Mouse (Mus musculus) midbrain, postnatal 0 days (tissue): ENCODE results near the gene She. TPM values are rescaled to one million over a fixed set of nuclear protein-coding genes. Genes with fewer than 3 reads are reported as not detected.

Experiments used
- ATAC-seq: fragments of 200-750 bp; cut with Nextera tagmentation; 2 replicates; pipeline ENCODE4 v1.8.0; 2017; ENCODE audit warnings: moderate number of reproducible peaks, mild to moderate bottlenecking, moderate TSS enrichment, moderate library complexity; ENCODE audit not compliant: low FRiP score
- DNase-seq: peaks from one replicate; pipeline ENCODE4 v3.0.0-alpha.2; 2015; ENCODE audit warnings: low spot score
- H3K27ac ChIP-seq: fragments of 300-500 bp; sonication (generic); 2 replicates; pipeline ENCODE4 v1.5.1; 2014; ENCODE audit warnings: low read depth, mild to moderate bottlenecking, low read length, mixed read lengths
- H3K27me3 ChIP-seq: fragments of 300-500 bp; sonication (generic); 2 replicates; pipeline ENCODE4 v1.6.1; 2014; ENCODE audit warnings: low read length, control low read depth, mixed read lengths; ENCODE audit not compliant: insufficient read depth
- H3K36me3 ChIP-seq: fragments of 300-500 bp; sonication (generic); 2 replicates; pipeline ENCODE4 v1.6.1; 2014; ENCODE audit warnings: low read length, control low read depth, mixed read lengths; ENCODE audit not compliant: insufficient read depth
- H3K4me1 ChIP-seq: fragments of 300-500 bp; sonication (generic); 2 replicates; pipeline ENCODE4 v1.6.1; 2014; ENCODE audit warnings: mild to moderate bottlenecking, control low read depth, antibody characterized with exemption, low read length, mixed read lengths; ENCODE audit not compliant: insufficient read depth
- H3K4me2 ChIP-seq: fragments of 300-500 bp; sonication (generic); 2 replicates; pipeline ENCODE4 v1.6.1; 2014; ENCODE audit warnings: low read depth, mild to moderate bottlenecking, low read length, mixed read lengths; ENCODE audit not compliant: poor library complexity, severe bottlenecking
- H3K4me3 ChIP-seq: fragments of 300-500 bp; sonication (generic); 2 replicates; pipeline ENCODE4 v1.5.1; 2014; ENCODE audit warnings: low read depth, mild to moderate bottlenecking, low read length, moderate library complexity
- H3K9ac ChIP-seq: fragments of 300-500 bp; sonication (generic); replicated peaks from 2 replicates; pipeline ENCODE4 v1.6.1; 2014; ENCODE audit warnings: mild to moderate bottlenecking, low read length, moderate library complexity, mixed read lengths; ENCODE audit not compliant: poor library complexity, severe bottlenecking
- H3K9me3 ChIP-seq: fragments of 300-500 bp; sonication (generic); 2 replicates; pipeline ENCODE4 v1.6.1; 2016; ENCODE audit warnings: low read length, control low read depth
- CTCF ChIP-seq: IDR thresholded peaks from 2 replicates; pipeline ENCODE4 v1.5.1; 2016; ENCODE audit warnings: antibody characterized with exemption, mild to moderate bottlenecking
- WGBS: fragments of 180-500 bp; shearing (Covaris S2); extraction: QIAGEN DNeasy Blood & Tissue Kit; methylation state at CpG from one replicate; pipeline ENCODE4 v1.1.7; 2014; 5-methylcytosine and 5-hydroxymethylcytosine counted together
- polyA plus RNA-seq: library from polyadenylated mRNA; unstranded; fragments of >200 nt; fragmentation: Nextera tagmentation; extraction: Ambion mirVana; gene quantifications from 2 replicates; pipeline ENCODE4 v1.2.1, GENCODE M21; 2015
- total RNA-seq: library from RNA; depleted of rRNA; stranded (reverse); fragments of >200 nt; gene quantifications from 2 replicates; pipeline ENCODE4 v1.2.3, GENCODE M21; 2014

Gene She
- total and polyA plus RNA-seq, 2 experiments from 2014 or later = 1.0 to 1.8 TPM

GRCm38 (mm10) chr3:89823594-89823993 lies 7.6 kb upstream of the She start:
- DNase-seq (no peak), ATAC-seq (no peak)
- H3K9me3 ChIP-seq = no peaks in the 10 kb centered on the region
- H3K4me3 ChIP-seq = no peak overlapping the region
- no peak overlapping the region for H3K27ac ChIP-seq
- TF ChIP-seq CTCF = no peak
- no peaks in the 10 kb centered on the region for H3K36me3 ChIP-seq
- no peaks in the 10 kb centered on the region for H3K4me1 ChIP-seq
- 62% methylated on average over 2 of the region's 2 CpGs for WGBS
- H3K4me2 ChIP-seq = no peak overlapping the region
- H3K9ac ChIP-seq = no peak overlapping the region
- H3K27me3 ChIP-seq = 0 out of 2 replicates have a peak, but pooled peaks cover 6% of the 10 kb centered on the region

- no peak for ATAC-seq
These were observed 4.9 kb upstream of the She start for GRCm38 (mm10) chr3:89826295-89826694.

DNA sequence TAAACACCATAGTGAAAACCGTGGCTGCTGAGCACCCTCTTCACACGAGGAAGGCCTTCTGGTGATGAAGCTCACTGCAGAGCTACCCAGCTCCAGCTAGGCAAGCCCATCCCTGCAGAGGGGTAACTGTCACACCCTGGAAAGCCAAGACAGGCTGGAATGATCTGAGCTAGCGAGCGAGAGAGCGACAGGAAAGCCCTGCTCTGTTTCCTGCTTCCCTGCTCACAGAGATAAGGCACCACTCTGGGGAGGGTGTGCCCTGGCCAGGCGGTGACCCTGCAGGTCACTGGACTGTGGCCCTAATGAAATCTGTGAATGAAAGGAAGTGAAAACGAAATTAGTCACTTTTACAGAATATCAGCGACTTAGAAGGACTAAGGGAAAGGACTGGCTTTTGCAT lies 4.2 kb downstream of the She start:
- no peak for DNase-seq
- TF ChIP-seq CTCF = no peak

More at GRCm38 (mm10) chr3:89826295-89826694, 4.9 kb upstream of the She start:
- Histone ChIP-seq H3K27ac (no peak overlapping the region), H3K9me3 (no peaks in the 10 kb centered on the region), H3K4me1 (0 out of 2 replicates have a peak, but pooled peaks cover under 1% of the 10 kb centered on the region), H3K27me3 (peaks cover 27% of the 10 kb centered on the region), H3K36me3 (no peaks in the 10 kb centered on the region), H3K4me2 (no peak overlapping the region), H3K4me3 (no peak overlapping the region), H3K9ac (no peak overlapping the region)
- no peak for TF ChIP-seq CTCF
- no peak for DNase-seq
- 72% methylated on average over 3 of the region's 3 CpGs for WGBS

DNA sequence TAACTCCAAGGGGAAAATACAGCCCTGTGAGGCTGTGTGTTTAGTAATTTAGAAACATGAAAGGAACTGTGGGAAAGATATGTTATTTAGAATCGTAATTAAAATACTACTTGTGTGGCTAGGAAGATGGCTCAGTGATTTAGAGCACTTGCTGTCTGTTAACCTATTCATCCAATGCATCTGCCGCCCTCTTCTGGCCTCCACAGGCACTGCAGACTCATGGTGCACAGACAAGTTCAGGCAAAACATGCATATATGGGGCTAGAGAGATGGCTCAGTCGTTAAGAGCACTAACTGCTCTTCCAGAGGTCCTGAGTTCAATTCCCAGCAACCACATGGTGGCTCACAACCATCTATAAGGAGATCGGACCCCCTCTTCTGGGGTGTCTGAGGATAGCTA lies 11.1 kb downstream of the She start:
- Histone ChIP-seq H3K27ac (no peak overlapping the region), H3K4me3 (no peak overlapping the region), H3K36me3 (no peaks in the 10 kb centered on the region), H3K9ac (no peak overlapping the region), H3K9me3 (no peaks in the 10 kb centered on the region), H3K27me3 (no peaks in the 10 kb centered on the region), H3K4me1 (no peaks in the 10 kb centered on the region), H3K4me2 (no peak overlapping the region)
- peak; percentile 66 for TF ChIP-seq CTCF
- no peak for ATAC-seq
- peak; percentile 47 for DNase-seq
- 73% methylated on average over 4 of the region's 4 CpGs for WGBS

More for the DNA sequence above, 4.2 kb downstream of the She start:
- H3K9me3 ChIP-seq = no peaks in the 10 kb centered on the region
- H3K4me1 ChIP-seq = 0 out of 2 replicates have a peak, but pooled peaks cover 5% of the 10 kb centered on the region
- no peaks in the 10 kb centered on the region for H3K36me3 ChIP-seq
- H3K27ac ChIP-seq = no peak overlapping the region
- no peak overlapping the region for H3K4me3 ChIP-seq
- peaks cover 40% of the 10 kb centered on the region for H3K27me3 ChIP-seq
- WGBS = 53% methylated on average over 8 of the region's 8 CpGs
- H3K9ac ChIP-seq = no peak overlapping the region
- H3K4me2 ChIP-seq = no peak overlapping the region
- ATAC-seq = no peak

GRCm38 (mm10) chr3:89843148-89843547 lies 12.0 kb downstream of the She start:
- Histone ChIP-seq H3K9ac (no peak overlapping the region), H3K36me3 (no peaks in the 10 kb centered on the region), H3K4me1 (no peaks in the 10 kb centered on the region), H3K4me3 (no peak overlapping the region), H3K27ac (no peak overlapping the region), H3K9me3 (no peaks in the 10 kb centered on the region), H3K27me3 (no peaks in the 10 kb centered on the region), H3K4me2 (no peak overlapping the region)
- WGBS = 67% methylated on average over 9 of the region's 9 CpGs
- no peak for TF ChIP-seq CTCF
- no peak for ATAC-seq
- DNase-seq = no peak

GRCm38 (mm10) chr3:89845814-89846213 lies 14.6 kb downstream of the She start:
- 80% methylated on average over 9 of the region's 9 CpGs for WGBS
- no peaks in the 10 kb centered on the region for H3K4me1 ChIP-seq

More at GRCm38 (mm10) chr3:89845814-89846213, 14.6 kb downstream of the She start:
- no peak for TF ChIP-seq CTCF
- Histone ChIP-seq H3K9me3 (no peaks in the 10 kb centered on the region), H3K4me3 (no peak overlapping the region), H3K36me3 (no peaks in the 10 kb centered on the region), H3K4me2 (no peak overlapping the region), H3K27me3 (no peaks in the 10 kb centered on the region), H3K27ac (no peak overlapping the region), H3K9ac (no peak overlapping the region)
- no peak for DNase-seq
- no peak for ATAC-seq
